Mouse (Mus musculus) left cerebral cortex, adult 18-20 months (tissue): ENCODE results near the gene Mesp1. TPM values are rescaled to one million over a fixed set of nuclear protein-coding genes. Genes with fewer than 3 reads are reported as not detected.
"Not testable (repeated sequence)": the region's sequence is repeated elsewhere in the genome, so short reads cannot be mapped to it uniquely, and the experiment has no call there.

Source experiments
- DNase-seq, 2 experiments: peaks; one replicate each; pipeline ENCODE4 v3.0.0; 2021 to 2022; ENCODE audit warnings: low spot score in 2 of 2, mixed read lengths in 1 of 2
- total RNA-seq, 2 experiments: library from RNA; stranded (reverse); gene quantifications; 2 replicates each; pipeline ENCODE4 v1.2.3; 2021

Gene Mesp1
- total RNA-seq, 2 experiments from 2014 or later, result 0.28 TPM; not detected in 1

- peak; percentile 16 to 32 for DNase-seq
Measured at GRCm38 (mm10) chr7:79792635-79793421, 760 bp downstream of the Mesp1 start.

- not testable (repeated sequence) for DNase-seq
Measured at GRCm38 (mm10) chr7:79789812-79790211, 3.8 kb downstream of the Mesp1 start.

GRCm38 (mm10) chr7:79786295-79786694 is 7.3 kb downstream of the Mesp1 start:
- peak; percentile 68 to 84 for DNase-seq

- no peak for DNase-seq
Measured at GRCm38 (mm10) chr7:79782516-79782855, 11.1 kb downstream of the Mesp1 start.

- no peak for DNase-seq
Measured at GRCm38 (mm10) chr7:79781826-79782515, 11.6 kb downstream of the Mesp1 start.

- peak; percentile 70 to 83 for DNase-seq
Measured at GRCm38 (mm10) chr7:79780647-79781626, 12.7 kb downstream of the Mesp1 start.

- peak; percentile 33 to 67 for DNase-seq
Measured at GRCm38 (mm10) chr7:79771561-79772512, 21.8 kb downstream of the Mesp1 start.

GRCm38 (mm10) chr7:79769664-79770063 is 23.9 kb downstream of the Mesp1 start:
- DNase-seq, result no peak

- no peak for DNase-seq
Measured at GRCm38 (mm10) chr7:79765991-79766390, 27.6 kb downstream of the Mesp1 start.

- no peak for DNase-seq
Measured at GRCm38 (mm10) chr7:79762106-79762505, 31.5 kb downstream of the Mesp1 start.

- no peak for DNase-seq
Measured at GRCm38 (mm10) chr7:79761124-79761876, 32.3 kb downstream of the Mesp1 start.

- no peak for DNase-seq
Measured at GRCm38 (mm10) chr7:79759766-79760165, 33.8 kb downstream of the Mesp1 start.

GRCm38 (mm10) chr7:79758176-79758575 is 35.4 kb downstream of the Mesp1 start:
- DNase-seq, result no peak

GRCm38 (mm10) chr7:79756334-79756733 is 37.3 kb downstream of the Mesp1 start:
- DNase-seq, result no peak

GRCm38 (mm10) chr7:79749511-79749910 is 44.1 kb downstream of the Mesp1 start:
- no peak for DNase-seq

GRCm38 (mm10) chr7:79747659-79748058 is 45.9 kb downstream of the Mesp1 start:
- no peak for DNase-seq

GRCm38 (mm10) chr7:79744585-79744984 is 49.0 kb downstream of the Mesp1 start:
- no peak for DNase-seq

- DNase-seq, result peak in 1 of 2 experiments; percentile 33
Measured at GRCm38 (mm10) chr7:79744051-79744450, 49.5 kb downstream of the Mesp1 start.
